Mouse (Mus musculus) stomach, postnatal 0 days (tissue): ENCODE measurements at regions not wholly inside any gene's neighbourhood (a gene's known extent, or its start where the extent isn't known, plus 50 kb on each side); places are given as distances from the start of the nearest gene placed in this dataset.

Experiments
- CTCF ChIP-seq: IDR thresholded peaks from 2 replicates; pipeline ENCODE4 v1.5.1; 2016; ENCODE audit warnings: antibody characterized with exemption, low read depth, mild to moderate bottlenecking, moderate library complexity
- EP300 ChIP-seq: optimal IDR thresholded peaks from 2 replicates; pipeline ENCODE3; 2016; ENCODE audit warnings: antibody characterized with exemption

- TF ChIP-seq CTCF (no peak), EP300 (no peak)
Observed at GRCm38 (mm10) chr8:86282922-86283321, 297.6 kb downstream of the Abcc12 start.
